9 mouse cellular contexts compared by ENCODE assay signal in genomic region chr2:157039900-157040648, GRCm38 (mm10). TPM values are rescaled to one million over a fixed set of nuclear protein-coding genes. Genes with fewer than 3 reads are reported as not detected.
DNase-seq lines count a peak whose midpoint lies in the region; ATAC-seq lines count a peak whose summit lies in the region.
"Had no signal": no experiment of that assay in that cellular context is flagged by ENCODE, and none has a peak within 500 bp of the region (broad histone marks: within the 10 kb centered on the region; RNA-seq: fewer than 3 reads in every experiment).

No protein-coding gene starts in this region.

- ATAC-seq in erythroblast, adult 5-6 weeks (replicated peaks; ENCODE audit: low FRiP score, poor library complexity, severe bottlenecking), result no peak

- DNase-seq in gastrocnemius, postnatal 25 days, result peak; percentile 38
- DNase-seq in gastrocnemius, postnatal 36 days, result no peak
- DNase-seq in thymus, postnatal 4 days, result peak; percentile 34
- DNase-seq in thymus, adult 18-20 months, result no peak
- peak; percentile 38 for DNase-seq in kidney, postnatal 14 days
- DNase-seq in c-Kit-positive CD71-positive TER-119-positive erythroid progenitor cells, embryonic 14.5 days (ENCODE audit: low spot score), result no peak
- DNase-seq in left cerebral cortex, adult 9 months (ENCODE audit: low spot score in 2 of 2), result no peak

- intact Hi-C loops in gastrocnemius, postnatal 36 days (cut with DNase I), result no loop called here

RNA-seq across cellular contexts. Expression of gene Dsn1, which starts 33.1 kb away (rescaled TPM):
- total RNA-seq in gastrocnemius, postnatal 25 days (2021), result 1 to 10 TPM; 1.2 to 1.9 TPM
- 1 to 10 TPM; 1.2 to 1.3 TPM for total RNA-seq in gastrocnemius, postnatal 36 days (2021)
- 12.3 and 14.8 TPM in 2 replicates for total RNA-seq in erythroblast, adult 5-6 weeks (2015; ENCODE audit: low replicate concordance)
- total RNA-seq in erythroblast, adult 5-6 weeks (2017; ENCODE audit: low replicate concordance), result 21.2 TPM in 2 replicates

RNA-seq across cellular contexts. Expression of gene Soga1, which starts 39.0 kb away (rescaled TPM):
- total RNA-seq in gastrocnemius, postnatal 25 days (2021), result 1 to 10 TPM; 4.5 to 5.0 TPM
- 1 to 10 TPM; 3.9 to 4.1 TPM for total RNA-seq in gastrocnemius, postnatal 36 days (2021)
- 0.21 and 1.3 TPM in 2 replicates for total RNA-seq in erythroblast, adult 5-6 weeks (2015; ENCODE audit: low replicate concordance)
- 0.56 and 1.1 TPM in 2 replicates for total RNA-seq in erythroblast, adult 5-6 weeks (2017; ENCODE audit: low replicate concordance)

RNA-seq across cellular contexts. Expression of gene Tldc2, which starts 46.8 kb away (rescaled TPM):
- total RNA-seq in gastrocnemius, postnatal 25 days (2021), result not detected
- not detected for total RNA-seq in gastrocnemius, postnatal 36 days (2021)
- not detected in 2 replicates for total RNA-seq in erythroblast, adult 5-6 weeks (2015; ENCODE audit: low replicate concordance)
- total RNA-seq in erythroblast, adult 5-6 weeks (2017; ENCODE audit: low replicate concordance), result not detected in 2 replicates
- total RNA-seq: heart, adult 18-20 months had no signal

RNA-seq across cellular contexts. Expression of gene Ndrg3, which starts 48.2 kb away (rescaled TPM):
- total RNA-seq in gastrocnemius, postnatal 25 days (2021), result 10 to 100 TPM; 22.7 to 28.2 TPM
- total RNA-seq in gastrocnemius, postnatal 36 days (2021), result 10 to 100 TPM; 25.1 TPM
- 15.3 and 15.6 TPM in 2 replicates for total RNA-seq in erythroblast, adult 5-6 weeks (2015; ENCODE audit: low replicate concordance)
- total RNA-seq in erythroblast, adult 5-6 weeks (2017; ENCODE audit: low replicate concordance), result 9.2 and 10.3 TPM in 2 replicates

Comparison
In these comparisons a context has a peak if more than half of its experiments do, and no peak if none do; other contexts are left out.
1. DNase-seq: peak in gastrocnemius, postnatal 25 days (single experiment), thymus, postnatal 4 days (single experiment) and kidney, postnatal 14 days (single experiment); none in gastrocnemius, postnatal 36 days (0 of 2), thymus, adult 18-20 months (0 of 2), c-Kit-positive CD71-positive TER-119-positive erythroid progenitor cells, embryonic 14.5 days (single experiment) and left cerebral cortex, adult 9 months (0 of 2).
2. RNA of gene Dsn1, which starts 33.1 kb away (total RNA-seq): 12.3 to 21.2 TPM in erythroblast, adult 5-6 weeks; 1.2 to 1.9 TPM in gastrocnemius, postnatal 25 days and 1.2 to 1.3 TPM in gastrocnemius, postnatal 36 days; every median in the first group is over 4 times any median in the second.